Mouse (Mus musculus) heart, postnatal 0 days (tissue): ENCODE measurements around the gene Sprtn. TPM values are rescaled to one million over a fixed set of nuclear protein-coding genes. Genes with fewer than 3 reads are reported as not detected.

ENCODE experiments used
- ATAC-seq: fragments of 200-750 bp; cut with Nextera tagmentation; 2 replicates; pipeline ENCODE4 v1.8.0; 2017; ENCODE audit warnings: low read depth, moderate number of reproducible peaks, moderate library complexity; ENCODE audit not compliant: insufficient read depth
- DNase-seq: peaks from one replicate; pipeline ENCODE4 v3.0.0-alpha.2; 2016; ENCODE audit warnings: low spot score
- H3K27ac ChIP-seq: fragments of 300-500 bp; sonication (generic); 2 replicates; pipeline ENCODE4 v1.5.1; 2014; ENCODE audit warnings: low read depth, mild to moderate bottlenecking
- H3K27me3 ChIP-seq: fragments of 300-500 bp; sonication (generic); 2 replicates; pipeline ENCODE4 v1.6.1; 2014; ENCODE audit warnings: low read length, mixed read lengths; ENCODE audit not compliant: control insufficient read depth, insufficient read depth
- H3K36me3 ChIP-seq: fragments of 300-500 bp; sonication (generic); replicated peaks from 2 replicates; pipeline ENCODE4 v1.6.1; 2014; ENCODE audit warnings: low read length, mixed read lengths; ENCODE audit not compliant: control insufficient read depth, insufficient read depth
- H3K4me1 ChIP-seq: fragments of 300-500 bp; sonication (generic); 2 replicates; pipeline ENCODE4 v1.6.1; 2014; ENCODE audit warnings: antibody characterized with exemption; ENCODE audit not compliant: control insufficient read depth, insufficient read depth
- H3K4me2 ChIP-seq: fragments of 300-500 bp; sonication (generic); 2 replicates; pipeline ENCODE4 v1.6.1; 2014; ENCODE audit warnings: low read depth, mild to moderate bottlenecking, low read length, moderate library complexity
- H3K4me3 ChIP-seq: fragments of 300-500 bp; sonication (generic); 2 replicates; pipeline ENCODE4 v1.5.1; 2014; ENCODE audit warnings: low read depth, low read length
- H3K9ac ChIP-seq: fragments of 300-500 bp; sonication (generic); replicated peaks from 2 replicates; pipeline ENCODE4 v1.6.1; 2014; ENCODE audit warnings: low read depth, low read length, mixed read lengths
- H3K9me3 ChIP-seq: fragments of 300-500 bp; sonication (generic); replicated peaks from 2 replicates; pipeline ENCODE4 v1.6.1; 2016; ENCODE audit warnings: low read length; ENCODE audit not compliant: control insufficient read depth
- CTCF ChIP-seq: IDR thresholded peaks from 2 replicates; pipeline ENCODE4 v1.5.1; 2016; ENCODE audit warnings: antibody characterized with exemption, control low read depth, low read depth
- EP300 ChIP-seq: IDR thresholded peaks from 2 replicates; pipeline ENCODE4 v1.6.1; 2016; ENCODE audit warnings: antibody characterized with exemption, low read depth
- WGBS: fragments of 180-500 bp; shearing (Covaris S2); extraction: QIAGEN DNeasy Blood & Tissue Kit; methylation state at CpG from one replicate; pipeline ENCODE4 v1.1.7; 2014; 5-methylcytosine and 5-hydroxymethylcytosine counted together
- polyA plus RNA-seq: library from polyadenylated mRNA; unstranded; fragments of >200 nt; fragmentation: Nextera tagmentation; extraction: Ambion mirVana; gene quantifications from 2 replicates; pipeline ENCODE4 v1.2.1, GENCODE M21; 2015
- total RNA-seq: library from RNA; depleted of rRNA; stranded (reverse); fragments of >200 nt; gene quantifications from 2 replicates; pipeline ENCODE4 v1.2.3, GENCODE M21; 2014; ENCODE audit warnings: low replicate concordance

Sprtn gene
- total and polyA plus RNA-seq, 2 experiments from 2014 or later = 6.7 to 9.6 TPM

DNA sequence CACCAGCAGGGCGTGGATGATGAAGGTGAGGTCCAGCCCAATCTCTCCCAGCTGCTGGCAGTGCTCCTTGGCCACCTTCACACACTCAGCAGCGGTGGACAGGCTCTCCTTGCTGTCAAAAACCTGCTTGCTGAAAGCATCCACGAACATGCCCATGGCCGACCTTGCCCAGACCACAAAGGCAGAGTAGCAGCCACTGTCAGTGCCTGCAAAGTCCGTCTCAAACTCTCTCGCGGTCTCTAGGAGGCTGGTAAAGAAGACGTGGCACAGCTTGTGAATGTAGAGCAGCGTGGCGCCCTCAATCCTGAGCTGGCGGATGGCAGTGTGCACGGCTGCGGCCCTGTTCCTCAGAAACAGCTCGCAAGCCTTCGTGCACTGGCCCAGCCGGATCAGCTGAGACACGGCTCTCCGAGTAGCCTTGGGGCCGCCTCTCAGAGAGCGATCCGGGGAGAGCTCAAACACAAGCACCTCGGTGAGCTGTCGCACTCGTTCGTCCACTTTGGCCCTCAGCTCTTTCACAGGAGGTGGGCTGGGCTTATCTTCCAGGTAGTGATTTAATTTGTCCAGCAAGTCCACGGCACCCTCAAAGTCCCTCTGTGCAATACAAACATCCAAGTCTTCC lies 1.6 kb upstream of the Sprtn start:
- peak overlapping the region; percentile 82 for H3K4me3 ChIP-seq
- 79% methylated on average over 26 of the region's 26 CpGs for WGBS
- no peak for DNase-seq
- no peak overlapping the region for H3K27ac ChIP-seq
- no peaks in the 10 kb centered on the region for H3K9me3 ChIP-seq
- peaks cover 13% of the 10 kb centered on the region for H3K4me1 ChIP-seq
- no peak for TF ChIP-seq EP300
- TF ChIP-seq CTCF = no peak
- ATAC-seq = no peak
- H3K4me2 ChIP-seq = peak overlapping the region; percentile 96
- peak overlapping the region; percentile 79; the same call in 1 of the 2 replicates for H3K9ac ChIP-seq
- H3K27me3 ChIP-seq = no peaks in the 10 kb centered on the region
- peaks cover 42% of the 10 kb centered on the region for H3K36me3 ChIP-seq

DNA sequence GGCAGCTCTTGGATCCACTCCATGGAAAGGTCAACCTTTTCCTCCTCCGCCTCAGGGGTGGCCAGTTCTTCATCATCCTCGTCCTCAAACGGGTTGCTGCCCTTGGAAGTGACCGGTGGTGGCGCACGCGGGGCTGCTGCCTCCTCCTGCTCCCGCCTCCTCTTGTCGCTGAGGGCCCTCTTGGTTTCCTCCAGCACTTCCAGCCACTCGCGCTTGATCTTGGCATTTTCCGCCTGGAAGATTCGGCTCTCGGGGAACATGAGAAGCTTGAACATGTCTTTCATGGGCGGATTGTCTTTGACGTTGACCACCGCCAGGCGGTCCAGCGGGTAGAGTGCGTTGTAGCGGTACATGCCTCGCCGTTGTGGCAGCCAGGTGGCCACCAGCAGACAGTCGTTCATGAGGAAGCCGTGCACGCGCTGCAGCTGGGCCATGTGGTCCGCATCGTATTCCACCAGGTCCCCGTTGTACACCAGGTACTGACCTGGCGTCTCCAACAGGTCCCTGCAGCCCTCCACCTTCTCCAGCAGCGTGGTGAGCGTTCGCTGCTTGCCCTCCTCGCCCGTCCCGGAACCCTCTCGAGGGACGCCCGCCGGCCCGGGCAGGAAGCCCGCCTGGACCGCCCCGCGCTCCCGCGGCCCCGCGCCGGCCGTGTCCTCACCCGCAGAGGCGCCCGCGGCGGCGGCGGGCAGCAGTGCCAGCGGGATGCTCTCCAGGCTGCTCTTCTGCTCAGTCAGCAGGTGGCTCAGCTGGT lies 877 bp upstream of the Sprtn start:
- DNase-seq = peak; percentile 76
- Histone ChIP-seq H3K27me3 (no peaks in the 10 kb centered on the region), H3K9me3 (no peaks in the 10 kb centered on the region), H3K4me2 (peak overlapping the region; percentile 96), H3K9ac (peak overlapping the region; percentile 79), H3K36me3 (peaks cover 41% of the 10 kb centered on the region), H3K4me1 (peaks cover 13% of the 10 kb centered on the region), H3K4me3 (peak overlapping the region; percentile 82), H3K27ac (peak overlapping the region; percentile 84)
- ATAC-seq = peak; percentile 51
- under 1% methylated on average over 60 of the region's 60 CpGs for WGBS
- peak; percentile 54 for TF ChIP-seq CTCF
- TF ChIP-seq EP300 = no peak

DNA sequence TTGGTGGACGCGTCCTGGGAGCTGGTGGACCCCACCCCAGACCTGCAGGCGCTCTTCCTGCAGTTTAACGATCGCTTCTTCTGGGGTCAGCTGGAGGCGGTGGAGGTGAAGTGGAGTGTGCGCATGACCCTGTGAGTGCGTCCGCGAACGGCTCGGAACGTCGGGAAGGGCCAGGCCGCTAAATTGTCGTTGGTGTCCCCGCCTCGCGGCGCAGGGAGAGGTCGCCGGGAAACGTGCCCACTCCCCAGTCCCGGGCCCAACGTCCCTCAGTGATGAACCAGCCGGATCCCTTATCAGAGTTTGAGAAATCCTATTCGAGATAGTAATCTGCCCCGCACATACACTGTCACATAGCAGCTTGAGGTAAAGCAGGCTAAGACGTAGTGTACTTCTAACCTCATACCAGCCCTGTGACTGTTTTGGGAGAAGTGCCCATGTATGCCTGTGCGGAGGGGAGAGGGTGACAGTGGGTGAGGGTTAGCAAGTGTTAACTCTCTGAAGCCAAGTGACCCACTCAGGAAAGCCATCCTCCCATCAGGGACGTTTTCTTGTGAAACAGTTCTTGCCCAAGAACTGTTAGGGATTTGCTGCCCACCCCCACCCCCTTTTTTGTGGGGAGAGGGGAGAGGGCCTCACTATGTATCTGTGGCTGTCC lies 692 bp downstream of the Sprtn start:
- H3K4me3 ChIP-seq = peak overlapping the region; percentile 82
- 2% methylated on average over 31 of the region's 31 CpGs for WGBS
- H3K27ac ChIP-seq = peak overlapping the region; percentile 84
- peak overlapping the region; percentile 79 for H3K9ac ChIP-seq
- DNase-seq (no peak), ATAC-seq (peak; percentile 3; the same call in 1 of the 2 replicates)
- H3K9me3 ChIP-seq = no peaks in the 10 kb centered on the region
- H3K4me1 ChIP-seq = peaks cover 13% of the 10 kb centered on the region
- TF ChIP-seq EP300 = no peak
- no peak for TF ChIP-seq CTCF
- peak overlapping the region; percentile 96 for H3K4me2 ChIP-seq
- H3K27me3 ChIP-seq = no peaks in the 10 kb centered on the region
- peaks cover 55% of the 10 kb centered on the region for H3K36me3 ChIP-seq

- Histone ChIP-seq H3K9me3 (no peaks in the 10 kb centered on the region), H3K36me3 (peaks cover 77% of the 10 kb centered on the region), H3K4me1 (peaks cover 6% of the 10 kb centered on the region), H3K27me3 (no peaks in the 10 kb centered on the region), H3K27ac (no peak overlapping the region), H3K9ac (no peak overlapping the region), H3K4me2 (no peak overlapping the region), H3K4me3 (no peak overlapping the region)
- no peak for ATAC-seq
- 91% methylated on average over 15 of the region's 15 CpGs for WGBS
- DNase-seq = no peak
- no peak for TF ChIP-seq EP300
- no peak for TF ChIP-seq CTCF
Observed at GRCm38 (mm10) chr8:124903198-124903597, 5.5 kb downstream of the Sprtn start.

GRCm38 (mm10) chr8:124905482-124905881 lies 7.8 kb downstream of the Sprtn start:
- no peak overlapping the region for H3K4me2 ChIP-seq
- no peak overlapping the region for H3K4me3 ChIP-seq
- H3K36me3 ChIP-seq = peaks cover 71% of the 10 kb centered on the region
- DNase-seq = no peak
- 85% methylated on average over 2 of the region's 2 CpGs for WGBS
- ATAC-seq = no peak
- H3K9me3 ChIP-seq = no peaks in the 10 kb centered on the region
- TF ChIP-seq CTCF = no peak
- TF ChIP-seq EP300 = no peak
- H3K4me1 ChIP-seq = peaks cover 9% of the 10 kb centered on the region; the same call in 1 of the 2 replicates
- H3K9ac ChIP-seq = no peak overlapping the region
- H3K27ac ChIP-seq = no peak overlapping the region
- H3K27me3 ChIP-seq = no peaks in the 10 kb centered on the region
